Comparison of ENCODE assay signal across 8 mouse cellular contexts in the genomic region with DNA sequence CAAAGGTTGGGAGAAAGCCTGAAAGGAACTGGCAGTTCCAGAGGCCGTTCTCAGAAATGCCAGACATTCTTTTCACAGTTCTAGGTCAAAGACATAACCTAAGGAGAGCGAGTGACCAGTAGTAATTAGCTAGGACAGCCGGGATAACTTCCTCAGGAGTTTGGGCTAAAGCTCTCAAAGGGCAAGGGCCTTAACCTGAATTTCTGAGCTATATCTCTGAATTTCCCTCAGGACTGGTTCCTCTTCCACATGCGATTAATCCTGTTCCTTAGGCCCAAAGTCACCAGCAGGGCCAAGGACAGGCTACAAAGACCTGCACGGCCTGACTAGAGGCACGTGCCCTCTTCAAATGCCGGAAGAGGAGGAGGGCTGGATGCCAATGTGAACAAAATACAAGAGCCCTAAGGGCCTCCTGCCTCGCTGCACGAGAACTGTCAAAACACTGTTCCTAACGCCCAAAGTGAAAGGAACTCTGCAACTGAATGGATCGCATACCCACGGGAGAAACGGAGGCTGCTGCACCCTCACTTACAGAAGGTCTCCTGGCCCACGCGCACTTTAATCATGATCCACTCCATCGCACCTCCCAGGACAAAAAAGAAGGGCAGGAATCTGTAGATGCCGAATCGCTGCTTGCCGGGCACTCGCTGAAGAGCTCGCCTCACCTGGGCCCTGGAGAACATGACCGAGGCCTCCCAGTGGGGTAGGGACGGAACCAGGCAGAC. TPM values are rescaled to one million over a fixed set of nuclear protein-coding genes. Genes with fewer than 3 reads are reported as not detected.
DNase-seq lines count a peak whose midpoint lies in the region; ATAC-seq and TF ChIP-seq lines count a peak whose summit lies in the region.

No protein-coding gene starts in this region.

- peaks cover 70% of the 10 kb centered on the region for H3K4me1 ChIP-seq in hindbrain, embryonic 10.5 days (replicated peaks)
- peaks cover 50% of the 10 kb centered on the region for H3K4me1 ChIP-seq in limb, embryonic 12.5 days (replicated peaks)
- H3K4me1 ChIP-seq in midbrain, embryonic 11.5 days (ENCODE audit: control insufficient read depth, insufficient read depth, low read length), result peaks cover 29% of the 10 kb centered on the region
- H3K4me1 ChIP-seq in thymus, adult 2 months (replicated peaks; ENCODE audit: control insufficient read depth, insufficient read depth, low read length), result peaks cover 14% of the 10 kb centered on the region

- no peak for TF ChIP-seq POLR2A in thymus, adult 2 months (IDR thresholded peaks at IDR 0.05; ENCODE audit: control insufficient read depth, extremely low read depth, insufficient read depth, low read length, poor library complexity)

- peaks cover 36% of the 10 kb centered on the region for H3K36me3 ChIP-seq in hindbrain, embryonic 10.5 days
- H3K36me3 ChIP-seq in limb, embryonic 12.5 days, result peaks cover 6% of the 10 kb centered on the region
- no peaks in the 10 kb centered on the region; the same call in 1 of the 2 replicates for H3K36me3 ChIP-seq in midbrain, embryonic 11.5 days (ENCODE audit: control insufficient read depth, insufficient read depth, low read length)
- H3K36me3 ChIP-seq in thymus, adult 2 months (ENCODE audit: control insufficient read depth, insufficient read depth, low read length), result 0 out of 2 replicates have a peak, but pooled peaks cover 2% of the 10 kb centered on the region

- peak overlapping the region; percentile 86 for H3K9ac ChIP-seq in limb, embryonic 12.5 days (replicated peaks)
- peak overlapping the region; percentile 73 for H3K9ac ChIP-seq in midbrain, embryonic 11.5 days (ENCODE audit: low read length)

- peak overlapping the region; percentile 93 for H3K27ac ChIP-seq in gastrocnemius, adult 2 months
- H3K27ac ChIP-seq in hindbrain, embryonic 10.5 days, result peak overlapping the region; percentile 97
- peak overlapping the region; percentile 87 for H3K27ac ChIP-seq in limb, embryonic 12.5 days
- H3K27ac ChIP-seq in midbrain, embryonic 11.5 days (ENCODE audit: low read depth, low read length), result peak overlapping the region; percentile 48; the same call in 1 of the 2 replicates
- H3K27ac ChIP-seq in thymus, adult 2 months (ENCODE audit: control insufficient read depth, insufficient read depth, low read length), result peak overlapping the region; percentile 42

- no peaks in the 10 kb centered on the region for H3K9me3 ChIP-seq in hindbrain, embryonic 10.5 days
- H3K9me3 ChIP-seq in limb, embryonic 12.5 days, result no peaks in the 10 kb centered on the region
- H3K9me3 ChIP-seq in midbrain, embryonic 11.5 days (ENCODE audit: control insufficient read depth, low read length), result no peaks in the 10 kb centered on the region

- H3K4me2 ChIP-seq in limb, embryonic 12.5 days, result peak overlapping the region; percentile 81
- H3K4me2 ChIP-seq in midbrain, embryonic 11.5 days, result peak overlapping the region; percentile 81

- intact Hi-C loops in gastrocnemius, adult 2 months (cut with DNase I), result loop anchor here (2.0 to 5.0 kb wide), 3 partner anchors 41 to 124 kb away; partner anchors contain the start of genes Bap1 and Phf7
- intact Hi-C loops in gastrocnemius, postnatal 14 days (cut with DNase I; ENCODE audit: low total_unique reads), result no loop called here

- WGBS in hindbrain, embryonic 10.5 days, result 3% methylated on average over 23 of the region's 23 CpGs
- WGBS in limb, embryonic 12.5 days, result 2% methylated on average over 23 of the region's 23 CpGs
- WGBS in midbrain, embryonic 11.5 days, result 3% methylated on average over 23 of the region's 23 CpGs
- 2% methylated on average over 23 of the region's 23 CpGs for WGBS in thymus, adult 2 months

- peak; percentile 26 for ATAC-seq in erythroblast, adult 5-6 weeks (replicated peaks; ENCODE audit: low FRiP score, poor library complexity, severe bottlenecking)
- ATAC-seq in limb, embryonic 12.5 days (ENCODE audit: insufficient number of reproducible peaks, insufficient read depth, low FRiP score, low TSS enrichment, low read depth), result no peak
- 0 out of 2 replicates have a peak, but pooled peaks have one; percentile 0 for ATAC-seq in midbrain, embryonic 11.5 days (ENCODE audit: low FRiP score)

- peak overlapping the region; percentile 91 for H3K4me3 ChIP-seq in gastrocnemius, adult 2 months
- H3K4me3 ChIP-seq in hindbrain, embryonic 10.5 days, result peak overlapping the region; percentile 98
- peak overlapping the region; percentile 71 for H3K4me3 ChIP-seq in limb, embryonic 12.5 days (replicated peaks)
- peak overlapping the region; percentile 64 for H3K4me3 ChIP-seq in midbrain, embryonic 11.5 days (ENCODE audit: low read depth, low read length)
- H3K4me3 ChIP-seq in thymus, adult 2 months (ENCODE audit: control insufficient read depth, insufficient read depth, low read length), result peak overlapping the region; percentile 77

- no peak for TF ChIP-seq CTCF in gastrocnemius, adult 2 months (IDR thresholded peaks at IDR 0.05)
- no peak for TF ChIP-seq CTCF in thymus, adult 2 months (IDR thresholded peaks at IDR 0.05; ENCODE audit: borderline replicate concordance, control insufficient read depth, extremely low read depth, insufficient read depth, low read length, poor library complexity)

- peak; percentile 51 for DNase-seq in gastrocnemius, adult 2 months
- no peak for DNase-seq in gastrocnemius, postnatal 14 days
- peak; percentile 65 for DNase-seq in T-cell, adult 2 months (ENCODE audit: low spot score)
- DNase-seq in hindbrain, embryonic 10.5 days (ENCODE audit: low spot score), result peak; percentile 65
- DNase-seq in midbrain, embryonic 11.5 days (ENCODE audit: low spot score, missing footprints), result no peak
- peak; percentile 57 for DNase-seq in thymus, adult 2 months

- H3K27me3 ChIP-seq in hindbrain, embryonic 10.5 days (ENCODE audit: insufficient read depth, poor library complexity, severe bottlenecking), result no peaks in the 10 kb centered on the region
- no peaks in the 10 kb centered on the region for H3K27me3 ChIP-seq in limb, embryonic 12.5 days
- H3K27me3 ChIP-seq in midbrain, embryonic 11.5 days (ENCODE audit: control insufficient read depth, insufficient read depth, low read length), result no peaks in the 10 kb centered on the region
- no peaks in the 10 kb centered on the region for H3K27me3 ChIP-seq in thymus, adult 2 months (ENCODE audit: control insufficient read depth, insufficient read depth, low read length)

RNA-seq across cellular contexts. Expression of gene Smim4, which starts 0.5 kb away (rescaled TPM):
- total RNA-seq in gastrocnemius, adult 2 months (2021), result 10 to 100 TPM; 33.4 to 36.1 TPM
- total RNA-seq in gastrocnemius, postnatal 14 days (2021), result 10 to 100 TPM; 32.2 to 43.1 TPM
- 22.8 and 30.9 TPM in 2 replicates for total RNA-seq in erythroblast, adult 5-6 weeks (2015; ENCODE audit: low replicate concordance)
- 14.7 and 16.2 TPM in 2 replicates for total RNA-seq in erythroblast, adult 5-6 weeks (2017; ENCODE audit: low replicate concordance)
- 67.8 and 74.2 TPM in 2 replicates for polyA plus RNA-seq in hindbrain, embryonic 10.5 days (2016; fragmentation: Nextera tagmentation; extraction: Ambion mirVana)
- 59.6 and 65.7 TPM in 2 replicates for polyA plus RNA-seq in limb, embryonic 12.5 days (2016; fragmentation: Nextera tagmentation; extraction: Ambion mirVana)
- 54.7 and 56.2 TPM in 2 replicates for polyA plus RNA-seq in midbrain, embryonic 11.5 days (2014; fragmentation: Nextera tagmentation; extraction: Ambion mirVana)
- polyA plus RNA-seq in thymus, adult 2 months (2012; rRNA removed), result 77.4 and 91.1 TPM in 2 replicates

RNA-seq across cellular contexts. Expression of gene Nt5dc2, which starts 2.6 kb away (rescaled TPM):
- total RNA-seq in gastrocnemius, adult 2 months (2021), result 1 to 10 TPM; 1.2 to 1.7 TPM
- total RNA-seq in gastrocnemius, postnatal 14 days (2021), result 1 to 10 TPM; 6.8 to 8.1 TPM
- total RNA-seq in erythroblast, adult 5-6 weeks (2015; ENCODE audit: low replicate concordance), result 12.3 and 18.4 TPM in 2 replicates
- 5.0 and 30.4 TPM in 2 replicates for total RNA-seq in erythroblast, adult 5-6 weeks (2017; ENCODE audit: low replicate concordance)
- polyA plus RNA-seq in hindbrain, embryonic 10.5 days (2016; fragmentation: Nextera tagmentation; extraction: Ambion mirVana), result 610 and 619 TPM in 2 replicates
- 485 and 500 TPM in 2 replicates for polyA plus RNA-seq in limb, embryonic 12.5 days (2016; fragmentation: Nextera tagmentation; extraction: Ambion mirVana)
- polyA plus RNA-seq in midbrain, embryonic 11.5 days (2014; fragmentation: Nextera tagmentation; extraction: Ambion mirVana), result 457 and 520 TPM in 2 replicates
- polyA plus RNA-seq in thymus, adult 2 months (2012; rRNA removed), result 220 and 273 TPM in 2 replicates

RNA-seq across cellular contexts. Expression of gene Stab1, which starts 40.2 kb away (rescaled TPM):
- 10 to 100 TPM; 14.0 to 16.5 TPM for total RNA-seq in gastrocnemius, adult 2 months (2021)
- total RNA-seq in gastrocnemius, postnatal 14 days (2021), result 10 to 100 TPM; 29.8 to 40.4 TPM
- not detected in 2 replicates for total RNA-seq in erythroblast, adult 5-6 weeks (2015; ENCODE audit: low replicate concordance)
- 0.70 TPM in 1 of 2 replicates, not detected in the other for total RNA-seq in erythroblast, adult 5-6 weeks (2017; ENCODE audit: low replicate concordance)
- polyA plus RNA-seq in hindbrain, embryonic 10.5 days (2016; fragmentation: Nextera tagmentation; extraction: Ambion mirVana), result 23.0 and 25.7 TPM in 2 replicates
- 14.9 and 18.0 TPM in 2 replicates for polyA plus RNA-seq in limb, embryonic 12.5 days (2016; fragmentation: Nextera tagmentation; extraction: Ambion mirVana)
- polyA plus RNA-seq in midbrain, embryonic 11.5 days (2014; fragmentation: Nextera tagmentation; extraction: Ambion mirVana), result 28.6 and 28.7 TPM in 2 replicates
- polyA plus RNA-seq in thymus, adult 2 months (2012; rRNA removed), result 17.2 and 26.7 TPM in 2 replicates

Comparison
In these comparisons a context has a peak if more than half of its experiments do, and no peak if none do; other contexts are left out.
1. DNase-seq: peak in gastrocnemius, adult 2 months (single experiment), T-cell, adult 2 months (single experiment), hindbrain, embryonic 10.5 days (single experiment) and thymus, adult 2 months (single experiment); none in gastrocnemius, postnatal 14 days (single experiment) and midbrain, embryonic 11.5 days (single experiment).
2. H3K27ac ChIP-seq: peak in every context shown above with its lines; median percentile 97 in hindbrain, embryonic 10.5 days; 93 in gastrocnemius, adult 2 months; 87 in limb, embryonic 12.5 days; 48 in midbrain, embryonic 11.5 days; 42 in thymus, adult 2 months.
3. Peak in every context shown above with its lines, with median percentiles within 50 percentile points of each other: H3K4me3 ChIP-seq.